Mouse (Mus musculus): ENCODE results near the gene Ciapin1.

DNA sequence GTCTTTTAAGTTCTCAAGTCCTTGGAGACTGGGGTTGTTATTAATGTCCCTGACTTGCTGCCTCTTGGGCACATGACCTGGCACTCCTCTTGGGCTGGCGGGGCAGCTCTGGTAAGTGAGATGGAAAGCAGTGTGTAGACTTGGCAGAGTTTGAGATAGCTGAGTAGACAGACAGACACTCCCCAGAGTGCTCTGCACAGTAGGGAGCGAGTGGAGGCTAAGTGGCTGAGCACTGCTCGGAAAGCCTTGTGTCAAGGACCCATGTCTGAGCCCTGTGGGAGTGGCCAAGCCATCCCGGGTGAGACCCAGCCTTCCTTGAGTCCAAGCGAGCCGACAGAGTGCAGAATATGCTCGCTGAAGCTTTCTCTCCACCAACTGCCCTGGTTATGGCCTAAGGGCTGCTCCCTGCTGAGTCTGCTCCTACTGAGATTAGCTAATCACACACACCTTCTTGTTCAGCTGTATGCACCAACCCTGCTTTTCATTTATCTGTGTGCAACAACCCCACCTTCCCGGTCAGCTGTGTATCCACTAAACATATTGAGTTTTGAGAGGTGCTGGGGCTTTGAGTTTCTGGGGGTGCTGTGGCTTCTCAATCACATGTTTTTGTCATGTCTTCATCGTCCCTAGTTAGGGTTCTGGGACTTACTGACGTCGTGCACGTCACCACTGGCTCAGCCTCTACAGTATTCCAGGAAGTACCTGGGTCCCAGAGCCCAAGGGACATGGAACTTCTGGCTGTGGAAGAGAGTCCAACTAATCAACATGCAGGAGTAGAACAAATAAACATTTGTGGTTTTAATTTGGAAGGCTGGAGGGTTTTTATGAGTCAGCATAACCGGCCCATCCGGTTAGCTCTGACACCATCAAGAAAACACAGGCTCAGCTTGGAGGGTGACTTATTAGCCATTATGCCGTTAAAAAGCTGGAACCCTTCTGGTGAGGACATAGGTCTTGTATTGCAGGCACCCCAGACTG, 50.3 kb downstream of the Ciapin1 start:
- no peak for TF ChIP-seq CTCF (IDR thresholded peaks at IDR 0.05; ENCODE audit: extremely low read depth, insufficient read length, insufficient replicate concordance, low read depth, low read length)
- 0 out of 2 replicates have a peak, but pooled peaks have one; percentile 16 for TF ChIP-seq POLR2A (IDR thresholded peaks at IDR 0.05; ENCODE audit: low read depth, low read length)
